Mouse (Mus musculus) heart, adult 18-20 months (tissue): ENCODE results near the gene Prdx6. TPM values are rescaled to one million over a fixed set of nuclear protein-coding genes. Genes with fewer than 3 reads are reported as not detected.

Experiments used
- DNase-seq, 2 experiments: peaks; one replicate each; pipeline ENCODE4 v3.0.0; 2021 to 2022; ENCODE audit warnings: mixed read lengths in 1 of 2
- long read RNA-seq, 2 experiments: library from polyadenylated mRNA; stranded (forward); transcript quantifications; one replicate each; pipeline ENCODE4 v2.0.0; 2021
- total RNA-seq, 2 experiments: library from RNA; stranded (reverse); gene quantifications; 2 replicates each; pipeline ENCODE4 v1.2.3; 2021

The Prdx6 gene
- 100 to 1,000 TPM; 348 to 375 TPM for total RNA-seq
- long read RNA-seq, experiment 1, transcript Prdx6-201 (6 exons, 959 nt): minor isoform, 13 of 408 reads
- long read RNA-seq, experiment 1, transcript Prdx6-208 (4 exons, 1,294 nt): minor isoform, 7 of 408 reads
- long read RNA-seq, experiment 1, transcript Prdx6-202 (5 exons, 2,387 nt): major isoform, 362 of 408 reads
- long read RNA-seq, experiment 1, partial matches to known transcripts: 13 of 408 reads
- long read RNA-seq, experiment 1, other reads (novel, unspliced or antisense): 12 of 408 reads
- long read RNA-seq, experiment 2, transcript Prdx6-202 (5 exons, 2,387 nt): major isoform, 165 of 193 reads
- long read RNA-seq, experiment 2, transcript Prdx6-201 (6 exons, 959 nt): minor isoform, 12 of 193 reads
- long read RNA-seq, experiment 2, partial matches to known transcripts: 11 of 193 reads
- long read RNA-seq, experiment 2, other reads (novel, unspliced or antisense): 1 of 193 reads

- DNase-seq: peak; percentile 83 to 86
Measured at GRCm38 (mm10) chr1:161250604-161251416, at the start of gene Prdx6. Gene Prdx6 (minus strand): TSS chr1:161251219.

- no peak for DNase-seq
Measured at GRCm38 (mm10) chr1:161288256-161288655, 37.2 kb upstream of the Prdx6 start.

GRCm38 (mm10) chr1:161286726-161287310 lies 35.8 kb upstream of the Prdx6 start:
- DNase-seq: peak; percentile 41 to 78

GRCm38 (mm10) chr1:161281054-161281688 lies 30.2 kb upstream of the Prdx6 start:
- no peak for DNase-seq

GRCm38 (mm10) chr1:161279244-161279908 lies 28.4 kb upstream of the Prdx6 start:
- DNase-seq: no peak

GRCm38 (mm10) chr1:161273486-161273885 lies 22.5 kb upstream of the Prdx6 start:
- no peak for DNase-seq

GRCm38 (mm10) chr1:161271461-161271810 lies 20.4 kb upstream of the Prdx6 start:
- no peak for DNase-seq

GRCm38 (mm10) chr1:161270776-161271460 lies 19.9 kb upstream of the Prdx6 start:
- DNase-seq: no peak

- peak; percentile 19 to 28 for DNase-seq
Measured at GRCm38 (mm10) chr1:161269346-161269745, 18.3 kb upstream of the Prdx6 start.

- DNase-seq: peak; percentile 21 to 36
Measured at GRCm38 (mm10) chr1:161268884-161269283, 17.9 kb upstream of the Prdx6 start.

GRCm38 (mm10) chr1:161268116-161268515 lies 17.1 kb upstream of the Prdx6 start:
- peak in 1 of 2 experiments; percentile 9 for DNase-seq

GRCm38 (mm10) chr1:161264961-161265360 lies 13.9 kb upstream of the Prdx6 start:
- no peak for DNase-seq

- no peak for DNase-seq
Measured at GRCm38 (mm10) chr1:161263584-161263983, 12.6 kb upstream of the Prdx6 start.

GRCm38 (mm10) chr1:161262542-161262941 lies 11.5 kb upstream of the Prdx6 start:
- no peak for DNase-seq

GRCm38 (mm10) chr1:161260761-161261160 lies 9.7 kb upstream of the Prdx6 start:
- no peak for DNase-seq

- no peak for DNase-seq
Measured at GRCm38 (mm10) chr1:161259142-161259541, 8.1 kb upstream of the Prdx6 start.

GRCm38 (mm10) chr1:161258331-161258730 lies 7.3 kb upstream of the Prdx6 start:
- no peak for DNase-seq

GRCm38 (mm10) chr1:161256918-161257317 lies 5.9 kb upstream of the Prdx6 start:
- no peak for DNase-seq

- no peak for DNase-seq
Measured at GRCm38 (mm10) chr1:161254361-161254760, 3.3 kb upstream of the Prdx6 start.

- no peak for DNase-seq
Measured at GRCm38 (mm10) chr1:161252901-161253300, 1.9 kb upstream of the Prdx6 start.

GRCm38 (mm10) chr1:161252365-161252764 lies 1.3 kb upstream of the Prdx6 start:
- no peak for DNase-seq
